Comparison of ENCODE assay signal across 8 mouse cellular contexts in the genomic region with DNA sequence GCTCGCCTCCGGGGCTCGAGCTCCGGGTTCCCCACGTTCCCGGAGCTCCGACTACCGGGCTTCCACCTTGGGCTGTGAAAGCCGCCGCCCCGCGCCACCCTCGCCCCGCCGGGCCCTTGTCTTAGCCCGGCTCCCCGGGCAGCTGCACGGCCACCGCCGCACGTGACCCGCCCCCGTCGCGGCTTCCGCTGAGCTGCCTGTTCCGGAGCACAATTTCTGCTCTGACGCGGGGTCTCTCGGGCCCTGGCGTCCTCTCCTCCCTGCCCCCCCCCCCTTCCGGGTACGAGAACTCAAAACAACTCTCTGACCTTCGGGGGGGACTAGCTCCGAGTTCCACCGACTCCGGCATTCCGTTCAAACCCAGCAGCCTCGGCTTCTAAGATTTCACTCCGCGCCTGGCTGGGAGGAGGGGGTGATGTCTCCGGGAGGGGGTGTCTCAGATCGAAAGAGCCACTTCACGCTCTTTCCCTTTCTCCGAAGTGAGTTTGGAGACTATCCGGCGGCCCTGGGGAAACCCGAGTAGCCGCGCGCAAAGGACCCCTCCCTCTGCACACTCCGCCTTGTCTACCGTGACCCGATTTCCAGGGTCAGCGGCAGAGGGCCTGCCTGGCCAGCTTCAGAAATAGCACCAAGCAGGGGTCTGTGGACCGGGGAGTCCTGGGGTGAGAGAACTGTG. TPM values are rescaled to one million over a fixed set of nuclear protein-coding genes. Genes with fewer than 3 reads are reported as not detected.
DNase-seq lines count a peak whose midpoint lies in the region; ATAC-seq lines count a peak whose summit lies in the region.

TSS of gene Bcor (minus strand) at position 375 of the 676 bp plus-strand sequence.

- ATAC-seq in forebrain, embryonic 13.5 days: peak; percentile 46

- H3K4me1 ChIP-seq in forebrain, embryonic 13.5 days: peaks cover 36% of the 10 kb centered on the region

- no peaks in the 10 kb centered on the region for H3K9me3 ChIP-seq in forebrain, embryonic 13.5 days (replicated peaks)

- peak; percentile 80 for DNase-seq in CD4-positive helper T cell, adult 2 months (ENCODE audit: low read depth, low spot score)
- peak; percentile 66 to 82 for DNase-seq in adrenal gland, adult (ENCODE audit: inconsistent age in 2 of 2, low spot score in 1 of 2)
- DNase-seq in heart, postnatal 36 days: peak; percentile 69 to 77
- DNase-seq in layer of hippocampus, postnatal 14 days (ENCODE audit: low spot score in 2 of 2): no peak
- DNase-seq in lung, postnatal 10 days: peak; percentile 77
- peak; percentile 57 for DNase-seq in retina, embryonic 14.5 days (ENCODE audit: low spot score)
- no peak for DNase-seq in Muller cell, postnatal 12 days (ENCODE audit: inconsistent ontology term)

- no peaks in the 10 kb centered on the region for H3K36me3 ChIP-seq in forebrain, embryonic 13.5 days (ENCODE audit: poor library complexity, severe bottlenecking)

- peak within 1 kb of the TSS; percentile 71 for H3K9ac ChIP-seq in forebrain, embryonic 13.5 days

- H3K27ac ChIP-seq in forebrain, embryonic 13.5 days: peak within 1 kb of the TSS; percentile 44; the same call in 1 of the 2 replicates

- H3K4me3 ChIP-seq in forebrain, embryonic 13.5 days: peak within 1 kb of the TSS; percentile 42

- 3% methylated on average over 43 of the region's 56 CpGs for WGBS in forebrain, embryonic 13.5 days

- intact Hi-C loops in heart, postnatal 36 days (cut with DNase I): loop anchor here (2.0 to 10.0 kb wide), 5 partner anchors 91 to 528 kb away; no protein-coding TSS in a partner anchor

- H3K27me3 ChIP-seq in forebrain, embryonic 13.5 days: peaks cover 57% of the 10 kb centered on the region

- H3K4me2 ChIP-seq in forebrain, embryonic 13.5 days: peak within 1 kb of the TSS; percentile 65

RNA-seq across cellular contexts. Expression of gene Bcor, which starts in this region (rescaled TPM):
- polyA plus RNA-seq in forebrain, embryonic 13.5 days (2015; fragmentation: Nextera tagmentation; extraction: Ambion mirVana): 16.2 and 18.8 TPM in 2 replicates
- total RNA-seq in heart, postnatal 36 days (2021): 10 to 100 TPM; 20.0 to 25.9 TPM
- total RNA-seq in layer of hippocampus, postnatal 14 days (2021): 10 to 100 TPM; 18.6 to 19.1 TPM

Comparison
In these comparisons a context has a peak if more than half of its experiments do, and no peak if none do; other contexts are left out.
1. DNase-seq: peak in CD4-positive helper T cell, adult 2 months (single experiment), adrenal gland, adult (2 of 2), heart, postnatal 36 days (2 of 2), lung, postnatal 10 days (single experiment) and retina, embryonic 14.5 days (single experiment); none in layer of hippocampus, postnatal 14 days (0 of 2) and Muller cell, postnatal 12 days (single experiment).